Mouse (Mus musculus) gonadal fat pad, adult 2 months (tissue): ENCODE data around the gene Chrdl1. TPM values are rescaled to one million over a fixed set of nuclear protein-coding genes. Genes with fewer than 3 reads are reported as not detected.

Experiments used
- DNase-seq: peaks from one replicate; pipeline ENCODE4 v3.0.0-alpha.2; 2012; ENCODE audit warnings: low read depth
- polyA plus RNA-seq: library from polyadenylated mRNA; depleted of rRNA; stranded (reverse); fragments of >200 nt; gene quantifications from 2 replicates; pipeline ENCODE4 v1.2.3, GENCODE M21; 2012; rRNA removed

The Chrdl1 gene
- polyA plus RNA-seq, result 33.5 and 65.6 TPM in 2 replicates

- DNase-seq, result no peak
Observed at GRCm38 (mm10) chrX:143393791-143394369, at the start of gene Chrdl1. TSS of gene Chrdl1 (minus strand) at chrX:143394262.

- DNase-seq, result no peak
Observed at GRCm38 (mm10) chrX:143442638-143443037, 48.6 kb upstream of the Chrdl1 start.

- DNase-seq, result no peak
Observed at GRCm38 (mm10) chrX:143404601-143405000, 10.5 kb upstream of the Chrdl1 start.

- no peak for DNase-seq
Observed at GRCm38 (mm10) chrX:143366256-143366959, 27.7 kb downstream of the Chrdl1 start.

- DNase-seq, result no peak
Observed at GRCm38 (mm10) chrX:143347227-143347626, 46.8 kb downstream of the Chrdl1 start.

- DNase-seq, result no peak
Observed at GRCm38 (mm10) chrX:143346739-143347138, 47.3 kb downstream of the Chrdl1 start.

- no peak for DNase-seq
Observed at GRCm38 (mm10) chrX:143344509-143345495, 49.3 kb downstream of the Chrdl1 start.

GRCm38 (mm10) chrX:143338156-143338555, 55.9 kb downstream of the Chrdl1 start:
- no peak for DNase-seq

- no peak for DNase-seq
Observed at GRCm38 (mm10) chrX:143337561-143337960, 56.5 kb downstream of the Chrdl1 start.

- DNase-seq, result no peak
Observed at GRCm38 (mm10) chrX:143336661-143337060, 57.4 kb downstream of the Chrdl1 start.

- no peak for DNase-seq
Observed at GRCm38 (mm10) chrX:143335846-143336245, 58.2 kb downstream of the Chrdl1 start.

GRCm38 (mm10) chrX:143313166-143313565, 80.9 kb downstream of the Chrdl1 start:
- DNase-seq, result no peak

GRCm38 (mm10) chrX:143294726-143295125, 99.3 kb downstream of the Chrdl1 start:
- DNase-seq, result no peak

GRCm38 (mm10) chrX:143275202-143275601, 118.9 kb downstream of the Chrdl1 start:
- no peak for DNase-seq

GRCm38 (mm10) chrX:143250709-143251108, 143.4 kb downstream of the Chrdl1 start:
- no peak for DNase-seq

Other genes with a start within 250 kb of the Chrdl1 start
- 0.15 and 0.19 TPM in 2 replicates for gene Pak3, start 124.3 kb upstream of the Chrdl1 start, polyA plus RNA-seq